Mouse (Mus musculus) heart, embryonic 10.5 days (tissue): ENCODE data around the gene Cpt1a. TPM values are rescaled to one million over a fixed set of nuclear protein-coding genes. Genes with fewer than 3 reads are reported as not detected.

Source experiments
- DNase-seq: peaks from one replicate; pipeline ENCODE4 v3.0.0-alpha.2; 2017; ENCODE audit warnings: low spot score
- H3K27ac ChIP-seq: fragments of 300-500 bp; sonication (generic); 2 replicates; pipeline ENCODE4 v1.5.1; 2016; ENCODE audit warnings: mild to moderate bottlenecking
- H3K27me3 ChIP-seq: fragments of 300-500 bp; sonication (generic); 2 replicates; pipeline ENCODE4 v1.6.1; 2016; ENCODE audit warnings: mild to moderate bottlenecking; ENCODE audit not compliant: poor library complexity, insufficient read depth, severe bottlenecking
- H3K36me3 ChIP-seq: fragments of 300-500 bp; sonication (generic); 2 replicates; pipeline ENCODE4 v1.6.1; 2016; ENCODE audit warnings: mild to moderate bottlenecking, moderate library complexity
- H3K4me1 ChIP-seq: fragments of 300-500 bp; sonication (generic); 2 replicates; pipeline ENCODE4 v1.6.1; 2016; ENCODE audit warnings: mild to moderate bottlenecking
- H3K4me3 ChIP-seq: fragments of 300-500 bp; sonication (generic); 2 replicates; pipeline ENCODE4 v1.5.1; 2016; ENCODE audit warnings: mild to moderate bottlenecking, moderate library complexity
- H3K9me3 ChIP-seq: fragments of 300-500 bp; sonication (generic); 2 replicates; pipeline ENCODE4 v1.6.1; 2016; ENCODE audit warnings: mild to moderate bottlenecking, moderate library complexity
- WGBS: fragments of 180-500 bp; shearing (Covaris S2); methylation state at CpG from one replicate; pipeline ENCODE4 v1.1.7; 2016; 5-methylcytosine and 5-hydroxymethylcytosine counted together
- polyA plus RNA-seq: library from polyadenylated mRNA; unstranded; fragments of >200 nt; fragmentation: Nextera tagmentation; extraction: Ambion mirVana; gene quantifications from 2 replicates; pipeline ENCODE4 v1.2.1, GENCODE M21; 2016

Gene Cpt1a
- polyA plus RNA-seq, 1 experiment from 2014 or later, result 7.1 TPM

DNA sequence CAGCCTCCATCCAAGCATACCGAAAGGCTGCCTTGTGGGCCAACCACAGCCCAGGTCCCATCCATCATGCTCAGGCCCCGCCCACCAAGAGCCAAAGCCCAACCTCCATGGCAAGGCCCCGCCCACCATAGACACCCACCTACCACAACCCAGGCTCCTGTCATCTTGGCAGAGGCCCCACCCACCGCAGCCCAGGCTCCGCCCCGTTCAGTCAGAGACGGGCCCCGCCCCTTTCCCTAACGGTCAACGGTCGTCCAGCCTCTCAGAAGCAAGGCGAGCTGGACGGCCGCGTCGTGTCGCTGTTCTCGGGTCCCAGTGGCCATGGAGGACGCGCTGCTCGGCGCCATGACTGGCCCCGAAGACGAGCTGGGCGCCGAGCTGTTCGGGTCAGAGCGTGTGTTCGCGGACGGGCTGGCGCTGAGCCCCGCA lies 66.5 kb downstream of the Cpt1a start, which contains the start of gene Tesmin:
Gene Tesmin (plus strand): TSS at position 229 of the 429 bp plus-strand sequence.
- DNase-seq, result peak; percentile 95
- H3K27ac ChIP-seq, result peak within 1 kb of the TSS; percentile 88
- peaks cover 7% of the 10 kb centered on the region; the same call in 1 of the 2 replicates for H3K36me3 ChIP-seq
- 4% methylated on average over 33 of the region's 33 CpGs for WGBS
- peaks cover 26% of the 10 kb centered on the region for H3K4me1 ChIP-seq
- H3K4me3 ChIP-seq, result peak within 1 kb of the TSS; percentile 62
- H3K9me3 ChIP-seq, result peaks cover 3% of the 10 kb centered on the region; the same call in 1 of the 2 replicates
- 0 out of 2 replicates have a peak, but pooled peaks cover 3% of the 10 kb centered on the region for H3K27me3 ChIP-seq

DNA sequence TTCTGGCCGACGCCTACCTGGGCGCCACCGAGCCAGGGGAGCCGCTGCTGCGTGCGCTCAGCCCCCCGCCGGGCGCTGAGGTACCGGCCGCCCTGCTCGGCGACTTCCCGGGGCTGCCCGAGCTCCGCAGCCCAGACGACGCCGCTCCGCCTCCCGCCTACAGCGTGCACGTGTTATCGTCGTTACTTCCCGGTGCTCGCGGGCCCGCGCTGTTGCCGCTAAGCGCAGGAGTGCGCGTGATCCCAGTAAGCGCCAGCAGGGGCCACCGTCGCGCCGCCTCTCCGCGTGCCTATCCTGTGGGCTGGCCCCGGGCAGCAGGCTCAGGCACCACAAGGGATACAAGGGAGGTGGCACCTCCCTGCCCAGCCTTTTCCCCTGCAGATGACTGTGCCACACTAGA lies 67.0 kb downstream of the Cpt1a start:
- peak overlapping the region; percentile 88 for H3K27ac ChIP-seq
- WGBS, result under 1% methylated on average over 39 of the region's 43 CpGs
- peaks cover 3% of the 10 kb centered on the region; the same call in 1 of the 2 replicates for H3K9me3 ChIP-seq
- peaks cover 30% of the 10 kb centered on the region for H3K4me1 ChIP-seq
- peak; percentile 94 for DNase-seq
- H3K4me3 ChIP-seq, result peak overlapping the region; percentile 62
- peaks cover 5% of the 10 kb centered on the region; the same call in 1 of the 2 replicates for H3K36me3 ChIP-seq
- no peaks in the 10 kb centered on the region for H3K27me3 ChIP-seq

DNA sequence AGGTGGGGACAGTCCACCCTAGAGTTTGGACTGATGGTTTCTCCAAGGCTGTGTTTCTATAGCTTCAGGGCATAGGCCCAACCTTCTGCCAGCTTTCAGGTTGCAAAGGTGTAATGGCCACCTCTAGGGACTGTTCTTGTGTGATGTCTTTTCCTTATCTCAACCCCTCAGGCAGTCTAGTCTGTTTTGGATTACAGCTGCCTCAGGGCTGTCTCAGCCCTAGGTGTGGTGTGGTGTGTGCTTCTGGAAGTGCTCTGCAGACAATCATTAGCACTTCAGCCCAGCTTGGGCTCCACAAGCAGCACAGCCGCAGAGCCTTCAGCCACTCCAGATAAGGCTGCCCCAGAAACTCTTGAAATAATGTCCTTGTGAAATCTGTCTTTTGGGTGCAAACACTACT lies 70.2 kb downstream of the Cpt1a start:
- no peaks in the 10 kb centered on the region for H3K36me3 ChIP-seq
- no peaks in the 10 kb centered on the region for H3K27me3 ChIP-seq
- H3K9me3 ChIP-seq, result peaks cover 3% of the 10 kb centered on the region; the same call in 1 of the 2 replicates
- no peak overlapping the region for H3K27ac ChIP-seq
- H3K4me1 ChIP-seq, result peaks cover 44% of the 10 kb centered on the region
- H3K4me3 ChIP-seq, result no peak overlapping the region
- no peak for DNase-seq
- 19% methylated on average over 1 of the region's 1 CpGs for WGBS

DNA sequence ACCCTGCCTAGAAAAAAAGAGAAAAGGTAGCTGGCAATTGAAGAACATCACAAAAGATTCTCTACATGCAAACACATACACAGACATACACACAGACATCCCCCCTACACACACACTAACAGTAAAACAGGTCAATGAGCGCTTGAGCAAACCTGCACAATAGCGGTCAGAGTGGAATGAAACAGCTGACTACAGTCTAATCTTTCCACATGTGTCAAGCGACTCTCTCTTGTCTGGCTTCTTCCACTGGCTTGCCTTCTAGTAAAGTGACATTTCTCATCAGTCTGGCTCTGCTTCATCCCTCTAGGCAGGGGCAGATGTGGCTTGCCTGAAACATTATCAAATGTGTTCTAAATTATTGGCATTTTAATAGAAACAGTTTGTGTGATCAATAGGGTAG lies 72.1 kb downstream of the Cpt1a start:
- Histone ChIP-seq H3K9me3 (peaks cover 3% of the 10 kb centered on the region; the same call in 1 of the 2 replicates), H3K4me1 (peaks cover 37% of the 10 kb centered on the region), H3K36me3 (no peaks in the 10 kb centered on the region), H3K27ac (no peak overlapping the region), H3K4me3 (no peak overlapping the region), H3K27me3 (no peaks in the 10 kb centered on the region)
- WGBS, result 69% methylated on average over 3 of the region's 3 CpGs
- no peak for DNase-seq

DNA sequence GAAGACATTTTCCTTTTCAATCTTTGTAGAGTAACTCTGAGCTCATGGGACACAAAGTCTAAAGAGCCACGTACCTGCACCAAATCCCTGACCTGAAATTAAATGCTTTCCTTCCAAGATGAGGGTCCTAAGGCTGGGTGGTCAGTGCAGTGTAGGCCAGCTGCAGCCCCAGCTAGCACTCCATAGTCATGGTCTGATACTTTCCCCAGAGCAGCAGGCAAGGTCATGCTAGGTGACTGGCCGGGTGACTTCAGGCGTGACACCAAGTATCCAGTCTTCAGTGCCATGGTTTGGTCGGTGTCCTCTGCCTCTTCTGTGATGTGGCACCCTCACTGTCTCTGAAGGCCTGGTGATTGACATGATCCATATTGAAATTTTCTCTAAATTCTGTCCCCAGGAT lies 77.9 kb downstream of the Cpt1a start:
- Histone ChIP-seq H3K4me1 (peaks cover 30% of the 10 kb centered on the region), H3K36me3 (no peaks in the 10 kb centered on the region), H3K27me3 (peaks cover 7% of the 10 kb centered on the region; the same call in 1 of the 2 replicates), H3K9me3 (no peaks in the 10 kb centered on the region), H3K4me3 (no peak overlapping the region), H3K27ac (no peak overlapping the region)
- no peak for DNase-seq
- 90% methylated on average over 4 of the region's 4 CpGs for WGBS

DNA sequence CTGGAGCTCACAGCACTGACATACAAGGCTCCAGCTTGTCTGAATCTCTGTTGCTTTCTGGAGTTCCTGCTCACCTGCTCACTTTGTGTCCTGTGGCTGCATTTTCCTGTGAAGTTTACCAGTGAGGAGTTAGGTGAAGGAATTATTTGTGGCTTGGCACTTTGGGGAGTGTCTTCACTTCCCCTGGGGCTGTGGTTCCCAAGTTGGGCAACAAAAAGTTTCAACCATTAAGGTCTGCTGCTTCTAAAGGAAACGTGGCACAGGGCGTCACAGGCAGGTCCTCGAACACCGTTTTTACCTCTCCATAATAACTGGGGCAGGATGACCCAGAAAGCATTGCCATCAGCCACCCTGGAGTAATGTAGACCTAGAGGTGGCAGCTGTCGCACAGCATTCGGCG lies 79.4 kb downstream of the Cpt1a start:
- WGBS, result 61% methylated on average over 7 of the region's 7 CpGs

DNA sequence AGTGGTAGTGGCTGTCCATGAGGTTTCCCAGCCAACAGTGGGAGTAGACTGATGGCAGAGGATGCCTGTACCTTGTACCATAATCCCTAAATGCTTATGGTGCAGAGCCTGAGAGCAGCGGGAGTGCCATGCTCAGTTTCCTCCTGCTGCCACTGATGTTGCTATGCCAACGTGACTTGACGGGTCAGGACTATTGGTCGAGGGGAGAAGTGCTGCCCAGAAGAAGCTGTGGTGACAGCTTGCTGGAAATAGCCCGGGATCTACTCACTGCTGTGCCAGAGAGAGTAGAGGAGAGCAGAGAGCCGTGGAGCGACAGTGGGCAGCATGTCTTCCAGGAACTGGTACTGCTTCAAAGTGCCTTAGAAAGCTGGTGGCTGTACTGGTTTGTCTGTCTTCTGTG lies 79.8 kb downstream of the Cpt1a start:
- WGBS, result 44% methylated on average over 7 of the region's 7 CpGs
- peaks cover 14% of the 10 kb centered on the region; the same call in 1 of the 2 replicates for H3K27me3 ChIP-seq
- H3K4me1 ChIP-seq, result peaks cover 23% of the 10 kb centered on the region
- DNase-seq, result no peak
- H3K9me3 ChIP-seq, result no peaks in the 10 kb centered on the region
- no peaks in the 10 kb centered on the region for H3K36me3 ChIP-seq
- no peak overlapping the region for H3K4me3 ChIP-seq
- H3K27ac ChIP-seq, result no peak overlapping the region

More for the DNA sequence above, 79.4 kb downstream of the Cpt1a start:
- Histone ChIP-seq H3K9me3 (no peaks in the 10 kb centered on the region), H3K27me3 (peaks cover 14% of the 10 kb centered on the region; the same call in 1 of the 2 replicates), H3K27ac (no peak overlapping the region), H3K36me3 (no peaks in the 10 kb centered on the region), H3K4me3 (no peak overlapping the region), H3K4me1 (peaks cover 27% of the 10 kb centered on the region)
- no peak for DNase-seq

DNA sequence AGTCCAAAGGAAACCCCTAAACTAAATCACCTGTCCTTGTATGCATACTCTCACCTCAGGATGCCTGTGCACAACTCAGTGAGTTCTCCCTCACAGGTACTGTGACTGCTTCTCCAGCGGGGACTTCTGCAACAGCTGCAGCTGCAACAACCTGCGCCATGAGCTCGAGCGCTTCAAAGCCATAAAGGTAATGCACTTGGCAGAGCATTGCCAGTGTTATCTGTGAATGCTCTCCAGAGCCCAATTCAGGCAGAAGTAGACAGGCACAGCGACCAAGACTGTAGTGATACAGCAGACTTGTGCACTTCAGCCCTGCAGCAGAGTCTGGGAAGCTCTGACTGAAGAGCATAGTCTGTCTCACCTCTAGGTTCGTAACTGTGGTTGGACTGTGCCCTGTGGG lies 80.3 kb downstream of the Cpt1a start:
- Histone ChIP-seq H3K9me3 (no peaks in the 10 kb centered on the region), H3K27ac (no peak overlapping the region), H3K36me3 (no peaks in the 10 kb centered on the region), H3K4me3 (no peak overlapping the region), H3K4me1 (peaks cover 19% of the 10 kb centered on the region), H3K27me3 (peaks cover 14% of the 10 kb centered on the region; the same call in 1 of the 2 replicates)
- 60% methylated on average over 6 of the region's 6 CpGs for WGBS
- DNase-seq, result no peak

DNA sequence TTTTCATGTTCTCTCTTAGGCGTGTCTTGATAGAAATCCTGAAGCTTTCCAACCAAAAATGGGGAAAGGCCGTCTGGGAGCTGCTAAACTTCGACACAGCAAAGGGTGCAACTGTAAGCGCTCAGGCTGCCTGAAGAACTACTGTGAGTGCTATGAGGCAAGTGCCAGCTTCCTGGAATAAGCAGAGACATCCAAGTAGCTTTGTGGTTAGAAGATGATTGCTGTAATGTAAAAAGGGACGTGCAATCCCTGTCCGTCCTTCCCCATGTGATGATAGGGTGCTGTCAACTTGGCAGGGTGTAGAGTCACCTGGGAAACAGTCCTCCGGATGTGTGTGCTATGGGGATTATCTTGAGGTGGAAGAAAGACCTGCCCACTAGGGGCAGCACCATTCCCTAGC lies 81.9 kb downstream of the Cpt1a start:
- H3K4me1 ChIP-seq, result peaks cover 19% of the 10 kb centered on the region
- no peak overlapping the region for H3K4me3 ChIP-seq
- no peaks in the 10 kb centered on the region for H3K36me3 ChIP-seq
- DNase-seq, result no peak
- no peak overlapping the region for H3K27ac ChIP-seq
- 76% methylated on average over 7 of the region's 7 CpGs for WGBS
- H3K9me3 ChIP-seq, result no peaks in the 10 kb centered on the region
- peaks cover 29% of the 10 kb centered on the region for H3K27me3 ChIP-seq

DNA sequence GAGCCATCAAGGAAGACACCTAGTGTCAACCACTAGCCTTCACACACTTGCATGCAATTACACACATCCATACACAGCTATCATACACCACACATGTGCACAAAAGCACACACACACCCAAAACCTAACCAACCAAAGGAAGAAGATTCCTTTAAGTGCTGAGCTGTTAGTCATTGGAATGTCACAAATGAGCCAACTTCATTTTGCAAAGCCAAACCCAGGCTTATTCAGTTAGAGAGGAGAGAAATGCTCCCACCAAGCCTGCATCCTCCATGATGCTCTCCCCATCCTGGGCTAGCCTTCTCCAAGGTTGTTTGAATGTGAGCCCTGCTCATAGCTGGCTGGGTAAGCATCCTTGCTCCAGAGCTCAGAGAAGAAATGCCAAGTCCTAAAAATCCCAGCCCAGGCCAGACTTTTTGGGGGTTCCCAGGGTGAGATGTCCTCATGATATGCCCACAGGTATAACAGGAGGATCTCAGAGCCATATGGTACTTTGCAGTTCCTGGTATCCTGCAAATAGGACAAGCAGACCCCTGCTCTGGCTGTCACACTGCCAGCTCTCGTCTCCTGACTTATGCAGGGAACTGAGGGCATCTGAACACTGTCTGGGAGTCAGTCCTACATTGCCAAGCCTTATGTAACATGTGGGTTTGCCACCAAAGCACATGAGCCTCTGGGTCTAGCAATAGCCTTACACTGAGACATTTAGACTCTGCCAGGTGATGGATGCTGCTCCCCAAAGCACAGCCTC lies 83.6 kb downstream of the Cpt1a start:
- Histone ChIP-seq H3K9me3 (no peaks in the 10 kb centered on the region), H3K4me3 (no peak overlapping the region), H3K27ac (no peak overlapping the region), H3K36me3 (no peaks in the 10 kb centered on the region), H3K27me3 (peaks cover 40% of the 10 kb centered on the region), H3K4me1 (peaks cover 19% of the 10 kb centered on the region)
- DNase-seq, result no peak
- WGBS, result 65% methylated on average over 1 of the region's 1 CpGs

DNA sequence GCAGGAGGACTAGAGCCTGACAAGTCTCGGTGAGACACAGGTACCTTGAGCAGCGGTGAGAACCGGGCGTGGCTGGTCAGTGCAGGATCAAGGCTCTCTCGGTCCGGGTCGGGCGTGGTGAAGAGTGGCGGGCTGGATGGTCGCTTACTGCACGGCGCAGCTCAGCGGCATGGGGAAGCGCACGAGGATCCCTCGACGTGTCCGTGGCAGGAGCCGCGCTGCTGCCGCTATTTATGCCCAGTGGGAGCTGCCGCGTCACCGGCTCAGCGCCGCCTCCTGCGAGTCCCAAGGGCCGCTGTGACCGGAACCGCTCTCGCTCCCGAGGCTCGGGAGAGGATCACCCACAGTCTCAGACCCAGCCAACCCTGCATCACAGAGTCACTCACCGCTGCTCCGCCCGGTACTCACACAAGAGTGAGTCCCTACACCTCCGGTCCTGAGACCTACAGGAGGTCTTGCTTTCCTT lies 92.2 kb downstream of the Cpt1a start, which contains the start of gene Gal:
Gene Gal (minus strand): TSS at position 277 of the 466 bp plus-strand sequence.
- 3% methylated on average over 37 of the region's 37 CpGs for WGBS
- H3K4me1 ChIP-seq, result peaks cover 15% of the 10 kb centered on the region
- no peak for DNase-seq
- no peaks in the 10 kb centered on the region for H3K9me3 ChIP-seq
- H3K36me3 ChIP-seq, result no peaks in the 10 kb centered on the region
- peaks cover 75% of the 10 kb centered on the region for H3K27me3 ChIP-seq
- peak within 1 kb of the TSS; percentile 58 for H3K4me3 ChIP-seq
- peak within 1 kb of the TSS; percentile 69 for H3K27ac ChIP-seq

DNA sequence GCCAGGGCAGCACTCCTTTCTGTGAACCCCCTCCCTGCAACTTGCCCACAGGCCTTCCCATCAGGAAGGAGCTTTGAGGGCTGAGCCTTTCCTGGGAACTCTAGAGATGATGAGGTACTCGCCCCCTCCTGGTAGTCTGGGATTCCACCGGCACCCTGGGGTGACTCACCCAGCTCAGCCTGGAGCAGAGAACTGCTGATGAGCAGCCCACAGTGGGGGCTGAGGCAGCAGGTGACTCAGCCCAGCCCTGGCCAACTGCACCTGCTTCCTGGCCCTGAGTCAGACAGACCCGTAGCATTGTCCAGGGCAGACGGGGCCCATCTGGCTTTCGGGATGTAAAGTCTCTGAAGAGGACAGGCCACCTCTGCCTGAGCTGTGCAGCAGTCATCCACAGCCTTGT lies 97.1 kb downstream of the Cpt1a start:
- no peak for DNase-seq
- Histone ChIP-seq H3K27me3 (peaks cover 27% of the 10 kb centered on the region), H3K9me3 (no peaks in the 10 kb centered on the region), H3K4me3 (no peak overlapping the region), H3K27ac (no peak overlapping the region), H3K36me3 (no peaks in the 10 kb centered on the region), H3K4me1 (peaks cover 8% of the 10 kb centered on the region)
- 59% methylated on average over 5 of the region's 5 CpGs for WGBS

DNA sequence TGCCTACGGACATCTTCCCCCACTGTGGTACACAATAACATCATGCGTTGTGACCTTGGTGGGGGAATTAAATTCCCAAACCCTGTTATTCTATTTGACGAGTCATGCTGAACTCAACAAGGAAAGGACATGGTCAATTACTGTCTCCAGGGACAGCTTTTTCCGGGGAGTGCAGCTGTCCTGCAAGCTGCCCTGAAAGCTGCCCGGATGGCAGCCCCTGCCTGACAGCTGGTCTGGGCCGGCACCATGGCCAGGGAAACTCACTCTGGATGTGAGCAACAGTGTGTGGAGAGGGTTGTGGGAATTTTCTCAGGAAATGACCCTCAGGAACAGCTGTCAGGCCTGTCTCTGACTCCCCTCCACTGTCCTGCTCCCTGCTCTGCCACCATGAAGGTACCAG lies 100.4 kb downstream of the Cpt1a start:
- WGBS, result 78% methylated on average over 6 of the region's 6 CpGs
- no peaks in the 10 kb centered on the region for H3K27me3 ChIP-seq
- no peaks in the 10 kb centered on the region for H3K9me3 ChIP-seq
- H3K36me3 ChIP-seq, result no peaks in the 10 kb centered on the region
- no peaks in the 10 kb centered on the region for H3K4me1 ChIP-seq
- DNase-seq, result no peak
- no peak overlapping the region for H3K4me3 ChIP-seq
- no peak overlapping the region for H3K27ac ChIP-seq
